Mouse (Mus musculus) WW6 (cell line): ENCODE results near the gene Gm20388.
A peak's percentile ranks its signal among the peaks of the same experiment; 100 is the strongest.

Source experiments
- DNase-seq: peaks from one replicate; pipeline ENCODE4 v3.0.0-alpha.2; 2013; ENCODE audit warnings: low read depth, low spot score

The Gm20388 gene

DNA sequence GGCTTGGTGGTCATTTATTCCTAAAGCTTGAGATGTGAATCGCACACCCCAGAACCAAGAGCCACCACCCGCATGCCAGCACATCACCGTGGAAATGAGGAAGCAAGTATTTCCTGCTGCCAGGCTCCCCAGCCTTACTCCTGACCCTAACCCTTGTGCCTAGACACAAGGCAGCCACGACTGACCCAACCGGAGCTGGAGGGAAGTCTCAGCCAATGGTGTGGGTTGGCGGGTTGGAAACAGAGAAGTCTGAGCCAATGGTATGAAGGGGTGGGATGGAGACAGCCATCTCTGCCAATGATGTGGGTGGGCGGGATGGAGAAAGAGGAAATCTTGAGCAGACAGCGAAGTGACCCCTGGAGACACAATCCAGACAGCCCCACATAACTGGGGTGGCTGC is 1314.1 kb downstream of the Gm20388 start:
- DNase-seq: no peak

DNA sequence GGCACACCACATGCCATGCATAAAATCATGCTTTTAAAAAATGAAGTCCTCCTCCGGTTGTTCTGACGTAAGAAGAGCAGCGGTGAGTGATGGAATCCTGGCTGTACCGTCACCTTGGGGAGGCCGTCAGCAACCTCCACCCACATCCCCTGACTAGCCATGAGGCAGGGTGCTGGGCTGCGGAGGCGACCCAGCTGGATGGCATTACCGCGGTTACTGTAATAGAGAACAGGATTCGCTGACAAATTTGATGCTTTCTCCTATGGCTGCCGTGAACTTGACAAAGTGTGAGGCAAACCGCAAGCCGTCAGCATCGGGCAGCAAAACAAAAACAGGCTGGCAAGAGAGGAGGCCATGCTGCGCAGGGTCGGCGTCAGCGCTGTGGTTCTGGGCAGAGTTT is 1317.1 kb downstream of the Gm20388 start:
- no peak for DNase-seq

DNA sequence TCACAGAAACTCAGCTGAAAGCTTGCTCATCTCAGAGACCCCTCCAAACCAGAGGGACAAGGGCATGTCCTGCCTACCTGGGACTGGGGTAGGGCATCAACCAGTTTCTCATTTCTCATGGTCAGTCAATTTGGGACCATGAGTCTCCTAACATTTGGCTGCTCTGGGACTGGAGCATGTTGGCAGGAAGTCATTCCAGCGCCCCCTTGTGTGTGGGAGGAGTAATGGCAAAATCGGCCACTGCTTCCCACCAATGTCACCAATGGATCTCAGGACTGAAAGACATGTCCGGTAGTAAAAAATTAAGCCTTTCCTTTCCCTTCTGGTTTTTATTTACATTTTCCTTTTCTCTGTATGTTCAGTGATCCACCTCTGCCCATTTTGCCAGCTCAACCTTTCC is 1318.3 kb downstream of the Gm20388 start:
- DNase-seq: no peak

DNA sequence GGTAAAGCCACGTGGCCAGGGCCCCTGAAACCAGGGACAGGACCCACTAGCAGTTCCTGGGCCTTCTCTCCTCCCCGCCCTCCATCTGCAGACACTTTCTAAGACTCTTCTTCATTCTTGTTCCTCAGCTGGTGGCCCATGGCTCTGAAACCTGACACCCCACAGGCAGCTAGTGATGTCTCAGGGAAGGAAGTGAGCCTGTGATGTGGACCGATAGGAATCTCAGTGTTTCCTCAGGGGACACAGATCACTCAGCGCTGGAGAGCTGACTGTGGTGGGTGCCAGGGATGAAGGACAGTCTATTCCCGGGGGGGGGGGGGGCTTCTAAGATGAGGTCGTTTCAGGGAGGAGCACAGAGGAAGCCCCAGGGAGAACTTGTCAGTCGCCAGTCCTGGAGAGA is 1318.9 kb downstream of the Gm20388 start:
- no peak for DNase-seq

DNA sequence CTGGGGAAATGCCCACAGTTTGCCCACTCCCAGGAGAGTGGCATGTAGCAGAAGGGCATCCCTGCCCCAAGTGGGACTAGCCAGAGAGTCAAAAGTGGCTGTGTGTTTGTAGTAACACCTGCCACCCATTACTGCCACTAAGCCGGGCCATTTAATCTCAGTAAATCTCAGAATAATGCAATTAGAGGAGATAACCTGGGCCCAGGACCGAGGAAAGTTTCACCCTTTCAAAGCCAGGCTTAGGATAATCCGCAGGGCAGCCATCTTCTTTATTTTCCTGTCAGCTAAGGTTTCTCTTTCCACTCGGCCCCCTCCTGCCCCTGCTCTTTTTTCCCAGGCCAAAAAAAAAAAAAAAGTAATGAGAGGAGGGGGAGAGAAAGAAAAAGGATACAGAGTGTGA is 1322.6 kb downstream of the Gm20388 start:
- no peak for DNase-seq

DNA sequence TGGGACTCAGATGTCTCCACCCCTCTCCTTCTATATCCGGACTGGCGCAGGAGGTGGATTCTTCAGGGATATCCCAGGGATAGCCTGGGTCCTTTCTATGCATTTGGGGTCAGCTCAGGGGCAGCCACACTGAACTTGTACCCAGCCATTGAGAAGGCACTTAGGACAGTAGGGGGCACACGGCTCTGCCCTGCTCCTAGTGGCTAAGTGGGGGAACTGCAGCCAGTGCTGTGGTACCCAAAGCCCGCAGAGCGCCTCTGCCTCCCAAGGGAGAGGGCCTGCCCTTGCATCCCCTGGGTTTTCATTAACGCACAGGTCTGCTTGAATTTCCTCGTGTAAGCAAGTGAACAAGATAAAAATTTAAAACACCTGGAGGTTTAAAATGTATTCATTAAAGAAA is 1324.3 kb downstream of the Gm20388 start:
- DNase-seq: no peak

DNA sequence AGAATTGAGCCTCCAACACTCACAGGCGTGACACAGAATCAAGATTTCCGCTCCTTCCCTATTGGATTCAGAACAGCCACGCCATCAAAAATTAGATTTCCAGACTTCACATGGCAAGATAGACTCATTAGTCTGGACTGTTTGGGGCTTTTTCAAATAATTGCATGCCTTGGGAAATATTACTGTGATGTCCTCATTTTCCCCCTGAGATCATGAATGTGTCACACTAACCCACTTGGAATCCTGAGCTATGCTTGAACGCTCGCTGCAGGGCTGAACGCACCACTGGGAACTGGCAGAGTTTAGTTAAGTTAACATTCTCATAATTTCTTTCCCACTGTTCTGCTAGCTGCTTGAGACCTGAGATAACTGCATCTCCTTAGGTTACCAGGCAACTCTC is 1329.0 kb downstream of the Gm20388 start:
- no peak for DNase-seq

DNA sequence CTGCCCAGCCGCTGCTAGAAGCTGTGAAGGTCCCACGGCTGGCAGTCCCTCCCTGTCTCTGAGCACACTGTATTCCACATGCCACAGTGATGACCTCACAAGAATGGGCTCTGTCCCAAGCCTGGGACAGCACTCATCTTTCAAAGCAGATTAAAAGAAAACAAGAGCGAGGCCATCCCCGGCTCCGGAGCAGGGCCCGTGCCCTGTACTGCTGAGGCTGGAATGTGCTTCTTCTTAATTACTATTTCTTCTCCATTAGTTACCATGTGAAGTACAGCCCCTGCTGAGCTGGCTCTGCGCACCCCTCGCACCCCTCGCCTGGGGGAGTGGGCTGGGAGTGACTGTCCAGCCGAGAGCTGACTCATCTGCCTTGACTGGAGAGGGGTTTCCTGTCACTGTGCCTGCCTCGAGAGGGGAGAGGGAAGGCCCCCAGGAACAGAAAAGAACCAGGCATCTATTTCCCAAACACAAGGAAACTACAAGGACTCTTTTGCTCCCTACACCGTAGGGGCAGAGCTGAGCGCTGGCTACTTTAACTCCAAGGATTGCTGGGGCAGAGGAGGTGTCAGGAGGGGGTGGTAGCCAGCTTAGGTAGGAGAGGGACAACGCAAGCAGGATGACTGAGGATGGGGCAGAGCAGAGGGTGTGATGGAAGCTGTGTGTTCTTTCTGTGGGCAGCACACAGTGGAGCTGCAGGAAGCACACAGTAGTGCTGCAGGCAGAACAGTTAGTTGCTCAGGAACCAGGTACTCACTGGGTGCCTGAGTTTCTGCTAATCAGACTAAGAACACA is 1331.3 kb downstream of the Gm20388 start:
- no peak for DNase-seq

DNA sequence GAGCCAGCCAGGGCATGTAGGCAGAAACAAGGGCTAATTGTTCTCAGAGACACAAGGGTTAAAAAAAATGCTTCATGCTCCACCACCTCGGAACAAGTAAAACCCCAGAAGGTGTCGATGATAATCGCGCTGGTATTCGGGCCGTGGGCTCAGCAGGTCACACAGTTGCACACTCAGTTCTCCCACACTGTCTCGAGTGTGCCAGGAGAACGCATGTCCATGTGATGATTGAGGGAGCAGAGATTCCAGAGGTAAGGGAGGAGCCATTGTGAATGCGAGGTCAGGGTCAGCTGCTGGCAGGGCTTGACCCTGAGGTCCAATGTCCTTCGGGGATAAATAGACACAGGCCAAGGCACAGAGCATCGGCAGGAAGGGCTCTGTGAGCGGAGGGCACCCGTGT is 1332.0 kb downstream of the Gm20388 start:
- no peak for DNase-seq

DNA sequence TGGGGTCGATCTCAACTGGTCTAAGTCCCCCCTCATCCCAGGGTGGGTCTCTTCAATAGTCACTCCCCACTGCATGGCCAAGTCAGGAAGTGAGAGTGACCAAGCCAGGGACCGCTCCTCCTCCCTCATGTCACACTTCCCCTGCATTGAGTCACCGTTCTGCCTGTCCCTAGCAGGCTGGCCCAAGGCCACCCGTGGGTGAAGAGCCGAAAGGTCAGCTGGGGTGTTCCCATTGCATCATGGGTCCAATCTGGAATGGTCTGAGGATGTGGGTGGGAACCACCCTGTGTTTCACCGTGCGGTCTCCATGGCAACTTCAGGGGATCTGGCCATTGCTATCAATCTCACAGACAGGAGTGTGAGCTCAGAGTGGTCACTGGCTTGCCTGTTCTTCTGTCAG is 1338.2 kb downstream of the Gm20388 start:
- no peak for DNase-seq

DNA sequence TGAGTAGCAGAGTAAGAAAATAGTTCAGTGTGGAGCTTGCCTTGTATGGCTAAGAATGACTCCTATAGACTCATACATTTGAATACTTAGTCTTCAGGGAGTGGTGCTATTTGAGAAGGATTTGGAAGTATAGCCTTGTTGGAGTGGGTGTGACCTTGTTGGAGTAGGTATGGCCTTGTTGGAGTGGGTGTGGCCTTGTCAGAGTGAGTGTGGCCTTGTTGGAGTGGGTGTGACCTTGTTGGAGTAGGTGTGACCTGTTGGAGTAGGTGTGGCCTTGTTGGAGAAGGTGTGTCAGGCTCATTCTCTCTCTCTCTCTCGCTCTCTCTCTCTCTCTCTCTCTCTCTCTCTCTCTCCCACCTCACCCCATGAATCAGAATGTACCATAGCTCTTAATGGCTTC is 1338.8 kb downstream of the Gm20388 start:
- DNase-seq: no peak

DNA sequence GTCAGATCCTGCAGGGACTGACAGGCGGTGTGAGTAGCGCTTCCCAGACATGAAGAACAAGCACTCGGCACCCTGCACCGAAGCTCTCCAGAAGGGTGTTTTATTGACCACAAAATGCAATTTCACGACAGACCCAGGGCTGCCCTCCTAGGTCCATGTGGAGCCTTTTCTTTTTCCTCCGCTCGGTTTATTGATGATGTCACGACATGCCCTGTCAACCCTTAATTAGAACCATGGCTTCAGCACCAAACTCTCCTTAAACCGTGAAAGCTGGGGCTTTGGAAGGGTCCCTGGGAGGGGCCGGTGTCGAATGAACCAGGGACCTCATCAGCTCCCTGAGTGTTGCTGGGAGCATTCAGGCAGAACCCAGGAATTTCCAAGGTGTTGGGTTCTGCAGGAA is 1340.4 kb downstream of the Gm20388 start:
- DNase-seq: no peak

DNA sequence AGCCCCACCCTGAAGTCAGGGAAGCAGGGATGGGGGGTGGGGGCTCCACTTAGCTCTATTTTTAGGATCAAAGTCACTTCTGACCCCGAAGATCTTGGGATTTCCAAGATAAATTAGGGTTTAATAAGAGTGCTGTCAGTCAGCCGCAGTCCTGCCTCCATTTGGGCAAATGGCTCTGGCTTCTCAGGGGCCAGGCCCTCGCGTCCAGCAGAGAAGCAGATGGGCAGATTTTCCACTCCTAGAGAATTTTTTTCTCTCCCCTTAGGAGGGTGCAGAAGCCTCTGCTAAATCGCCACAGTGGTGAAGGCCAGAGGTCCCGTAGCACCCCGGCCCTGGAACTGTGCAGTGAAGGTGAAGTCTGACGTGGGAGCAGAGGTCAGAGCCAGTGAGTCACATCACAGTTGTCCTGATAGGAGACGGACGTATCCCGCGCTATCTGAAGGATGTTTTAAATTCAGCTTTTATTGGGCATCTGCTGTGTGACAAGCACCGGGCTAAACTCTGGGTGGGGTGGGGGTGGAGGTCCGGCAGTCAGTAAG is 1345.2 kb downstream of the Gm20388 start:
- DNase-seq: no peak

DNA sequence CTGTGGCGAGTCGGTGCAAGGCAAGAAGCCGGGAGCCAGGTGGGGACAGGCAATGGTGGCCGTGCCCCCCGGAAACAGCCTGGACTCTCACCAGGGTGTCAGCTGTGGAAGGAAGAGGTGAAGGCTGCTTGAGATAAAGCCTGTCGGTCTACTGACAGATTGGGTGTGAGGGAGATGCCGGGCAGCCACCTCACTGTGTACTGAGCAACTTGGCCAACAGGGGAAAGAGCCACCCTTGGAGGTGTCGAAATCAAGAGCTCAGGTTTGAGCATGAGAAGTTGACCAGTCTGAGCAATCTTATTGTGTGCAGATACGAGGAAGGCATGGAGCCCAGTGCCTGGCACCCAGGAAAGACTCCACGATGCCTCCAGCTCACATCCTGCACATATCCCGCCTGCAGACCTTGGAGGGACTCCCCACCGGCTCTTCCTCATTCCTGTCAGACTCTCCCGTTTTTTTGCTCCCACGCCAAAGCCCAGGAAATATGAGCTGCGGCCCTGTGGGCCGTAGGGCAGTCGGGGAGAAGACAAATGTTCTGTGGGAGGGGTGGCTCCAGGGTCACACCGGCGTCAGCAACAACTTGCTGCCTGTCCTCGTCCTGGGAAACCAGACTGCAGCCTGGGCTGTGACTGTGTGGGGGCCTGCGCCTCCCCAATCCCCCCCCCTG is 1347.6 kb downstream of the Gm20388 start:
- no peak for DNase-seq

DNA sequence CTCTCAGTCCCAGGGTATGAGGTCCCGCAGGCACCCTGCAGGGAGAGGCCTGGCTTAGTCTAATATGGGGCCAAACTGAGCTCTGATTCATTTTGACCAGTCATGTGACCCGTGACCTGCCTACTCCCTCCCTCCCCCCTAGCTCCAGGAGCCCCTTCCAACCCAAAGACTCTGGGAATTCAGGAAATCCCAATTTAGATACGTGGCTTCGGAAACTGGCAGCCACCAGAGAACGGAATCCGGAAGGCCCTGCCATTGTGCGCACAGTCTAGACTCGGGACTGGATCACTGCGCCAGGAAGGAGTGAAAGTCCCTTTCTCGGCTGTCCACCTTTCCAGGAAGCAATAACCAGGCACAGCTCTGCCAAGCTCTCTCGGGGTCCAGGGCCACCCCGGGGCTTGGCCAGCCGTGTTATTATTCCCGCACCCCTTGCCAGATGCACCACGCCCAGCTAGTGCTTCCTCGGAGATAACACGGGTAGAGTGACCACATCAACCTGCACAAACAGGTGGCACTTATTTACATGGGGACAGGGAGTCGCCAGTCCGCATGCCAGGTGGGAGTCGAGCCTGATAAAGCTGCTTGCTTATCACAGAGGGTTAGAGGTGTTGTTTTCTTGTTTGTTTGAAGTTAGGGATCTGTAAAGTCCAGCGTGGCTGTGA is 1352.2 kb downstream of the Gm20388 start:
- DNase-seq: no peak

DNA sequence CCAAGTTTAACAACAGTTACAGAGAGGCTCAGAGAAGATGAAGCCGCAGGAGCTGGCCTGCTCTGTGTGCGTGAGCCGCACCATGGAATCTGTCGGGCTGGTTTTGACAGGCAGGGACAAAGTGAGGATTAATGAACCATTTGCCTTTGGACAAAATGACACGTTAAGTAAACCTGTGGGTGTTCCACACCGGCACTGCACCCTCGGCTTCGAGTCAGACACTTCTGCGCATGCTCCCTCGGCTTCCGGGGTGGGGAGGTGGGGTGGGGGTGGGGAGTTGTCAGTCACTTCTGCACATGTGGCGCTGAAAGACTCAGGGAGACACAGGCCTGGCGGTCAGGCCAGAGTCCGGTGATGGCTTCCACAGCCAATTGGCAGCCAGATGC is 1352.7 kb downstream of the Gm20388 start:
- DNase-seq: no peak

DNA sequence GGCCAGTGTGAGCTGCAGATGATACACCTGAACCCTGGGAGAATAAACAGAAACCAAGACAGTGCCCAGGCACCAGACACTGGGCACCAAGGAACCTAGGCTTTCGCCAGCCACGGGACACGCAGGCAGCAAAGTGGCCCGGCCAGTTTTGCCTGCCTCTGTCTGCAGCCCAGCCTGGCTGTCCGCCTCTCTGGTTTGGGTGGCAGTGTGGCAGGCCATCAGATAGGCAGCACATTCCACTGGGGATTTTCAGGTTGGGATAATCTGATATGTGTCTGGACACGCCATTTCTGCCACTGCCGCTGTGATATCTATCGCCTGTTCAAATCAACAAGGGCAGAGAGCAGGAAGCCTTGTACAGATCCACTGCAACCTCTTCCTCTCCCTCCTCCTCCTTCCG is 1353.6 kb downstream of the Gm20388 start:
- no peak for DNase-seq

DNA sequence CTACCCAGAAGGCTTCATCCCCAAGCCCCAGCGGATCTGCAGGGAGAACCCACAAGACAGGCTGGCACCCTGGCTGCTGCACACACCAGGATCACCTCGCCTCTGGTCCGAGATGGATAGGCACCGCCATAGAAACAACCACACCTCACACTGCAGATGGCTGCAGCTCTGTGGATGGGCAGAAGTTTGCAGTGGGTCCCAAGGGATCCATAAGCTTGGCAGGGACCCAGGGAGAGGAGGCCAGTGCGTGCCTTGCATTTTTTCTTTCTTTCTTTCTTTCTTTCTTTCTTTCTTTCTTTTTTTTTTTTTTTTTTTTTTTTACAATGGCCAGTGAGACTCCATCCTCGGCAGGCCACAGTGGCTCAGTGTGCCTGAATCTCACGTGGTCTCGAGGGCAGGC is 1360.9 kb downstream of the Gm20388 start:
- no peak for DNase-seq

DNA sequence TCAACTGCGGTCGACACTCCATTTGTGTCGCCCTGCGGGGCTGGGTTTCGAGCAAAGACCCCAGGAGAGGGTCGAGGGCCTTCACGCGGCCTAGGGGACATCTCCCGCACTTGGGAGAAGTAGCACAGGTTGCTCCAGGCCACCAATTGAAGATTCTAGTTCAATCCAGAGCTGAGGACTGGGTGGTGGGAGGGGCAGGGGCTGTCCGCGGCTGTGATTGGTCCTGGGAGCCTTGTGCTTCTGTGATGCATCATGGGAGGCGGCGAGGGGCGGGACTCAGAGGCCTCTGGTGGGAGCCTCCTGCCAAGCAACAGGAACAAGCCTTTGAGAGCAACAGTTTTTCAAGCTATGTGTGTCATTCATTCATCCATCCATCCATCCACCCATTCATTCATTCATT is 1362.6 kb downstream of the Gm20388 start:
- peak; percentile 50 for DNase-seq

DNA sequence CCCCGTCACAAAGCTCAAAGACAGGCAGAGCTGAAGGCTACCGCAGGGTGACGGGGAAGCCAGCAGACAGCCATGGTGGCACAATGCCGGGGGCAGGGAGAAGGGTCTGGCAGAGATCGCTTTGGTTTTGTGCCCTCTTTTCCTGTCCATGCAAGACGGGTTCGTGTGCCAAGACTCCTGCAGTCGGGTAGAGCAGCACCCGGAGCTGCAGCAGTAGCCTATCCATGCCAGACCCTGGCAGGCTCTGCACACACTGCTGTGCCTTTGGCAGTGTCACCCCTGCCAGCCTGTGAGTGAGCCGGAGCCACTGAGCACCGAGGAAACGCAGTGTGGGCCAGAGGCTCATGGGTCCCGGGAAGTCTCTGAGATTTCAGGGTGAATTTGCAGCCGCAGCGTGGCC is 1363.0 kb downstream of the Gm20388 start:
- no peak for DNase-seq

DNA sequence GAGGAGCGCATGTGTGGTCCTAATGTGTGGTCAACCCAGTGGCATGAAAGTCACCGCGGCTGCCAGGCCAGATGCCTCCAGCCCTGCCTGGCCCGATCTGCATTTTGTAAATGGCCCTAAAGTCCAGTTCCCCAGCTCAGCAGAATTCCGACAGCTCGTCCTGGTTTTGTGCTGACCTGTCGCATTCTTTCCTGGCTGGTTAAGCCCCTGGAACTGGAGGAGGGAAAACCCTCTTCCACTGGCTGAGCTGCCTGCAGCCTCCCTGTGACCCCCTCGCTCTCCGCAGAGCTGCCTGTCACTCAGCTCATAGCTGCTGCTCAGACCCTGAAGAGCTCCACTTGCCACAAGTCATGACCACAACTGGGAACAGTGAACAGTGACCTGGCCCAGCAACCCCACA is 1369.8 kb downstream of the Gm20388 start:
- no peak for DNase-seq

DNA sequence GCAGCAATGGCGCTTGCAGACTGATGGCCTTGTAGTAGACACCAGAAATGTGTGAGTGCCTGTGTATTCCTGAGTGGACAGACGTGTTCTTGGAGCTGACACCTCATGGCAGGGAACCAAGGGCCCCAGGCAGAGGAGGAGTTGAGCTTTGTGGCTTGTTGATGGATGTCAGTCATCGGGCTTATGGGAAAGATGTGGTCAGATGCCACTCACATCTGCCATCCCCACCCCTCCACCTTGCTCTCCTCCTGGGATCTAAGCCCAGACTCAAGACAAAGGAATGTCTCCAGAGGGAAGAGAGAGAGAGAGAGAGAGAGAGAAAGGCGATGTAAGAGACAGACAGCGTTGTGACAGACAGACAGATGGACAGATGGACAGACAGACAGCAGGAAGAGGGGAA is 1378.7 kb downstream of the Gm20388 start:
- DNase-seq: no peak

DNA sequence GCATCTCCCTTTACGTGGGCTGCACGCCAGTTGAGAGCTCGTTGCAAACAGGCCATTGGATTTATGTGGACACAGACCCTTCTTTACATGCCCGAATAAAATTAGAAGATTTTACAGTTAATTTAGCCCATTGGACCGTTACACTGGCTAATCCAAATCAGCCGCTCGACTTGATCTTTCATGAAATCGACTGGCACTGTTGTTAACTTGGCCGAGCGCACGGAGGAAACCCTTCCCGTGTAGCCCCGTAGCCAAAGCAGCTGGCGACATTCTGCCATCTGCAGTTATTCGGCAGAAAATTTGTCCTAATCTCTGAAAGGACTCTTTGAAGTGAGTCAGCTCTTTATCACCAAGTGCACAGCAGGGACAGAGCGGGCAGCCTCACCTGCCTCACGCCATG is 1379.9 kb downstream of the Gm20388 start:
- no peak for DNase-seq
